Mouse (Mus musculus): Measurements from ENCODE around the gene 1700066M21Rik. TPM values are rescaled to one million over a fixed set of nuclear protein-coding genes. Genes with fewer than 3 reads are reported as not detected.

1700066M21Rik gene
- polyA plus RNA-seq, 1 experiment from 2014 or later = 18.2 TPM

DNA sequence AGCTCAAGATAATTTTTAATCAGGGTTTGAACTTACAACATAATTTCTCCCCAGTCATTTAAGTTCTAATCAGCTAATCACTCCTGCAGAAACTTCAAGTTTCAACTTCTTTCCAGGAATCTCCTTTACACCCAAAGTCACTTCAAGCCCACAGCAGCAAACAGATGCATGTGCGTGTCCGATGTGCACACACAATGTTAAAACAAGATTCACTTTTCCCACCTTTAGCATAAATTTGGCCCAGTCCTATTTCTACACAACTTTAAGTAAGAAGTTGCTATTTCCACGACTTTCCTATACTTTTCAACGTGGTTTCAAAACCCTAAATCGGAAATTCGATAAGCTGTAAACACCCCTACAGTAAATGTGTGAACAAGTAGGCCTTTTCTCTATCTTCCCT lies 614 bp upstream of the 1700066M21Rik start:
- no peaks in the 10 kb centered on the region for H3K36me3 ChIP-seq (replicated peaks; ENCODE audit: control insufficient read depth, insufficient read depth, low read depth, low read length)
- H3K4me1 ChIP-seq (ENCODE audit: control insufficient read depth, insufficient read depth, low read length) = no peaks in the 10 kb centered on the region
- ATAC-seq (replicated peaks; ENCODE audit: insufficient number of reproducible peaks, low FRiP score, low TSS enrichment, low read depth) = no peak
- no peak overlapping the region for H3K27ac ChIP-seq (replicated peaks; ENCODE audit: low read depth, low read length)
- WGBS = 72% methylated on average over 6 of the region's 6 CpGs
- H3K27me3 ChIP-seq (ENCODE audit: control insufficient read depth, insufficient read depth, low read length) = no peaks in the 10 kb centered on the region
- H3K9me3 ChIP-seq (replicated peaks; ENCODE audit: control insufficient read depth, low read length) = no peaks in the 10 kb centered on the region
- no peak for DNase-seq (ENCODE audit: low spot score)
- H3K4me2 ChIP-seq (ENCODE audit: low read depth, low read length) = peak overlapping the region; percentile 32
- H3K4me3 ChIP-seq (ENCODE audit: low read depth, low read length) = peak overlapping the region; percentile 79
- H3K9ac ChIP-seq (replicated peaks; ENCODE audit: low read length) = peak overlapping the region; percentile 13; the same call in 1 of the 2 replicates

DNA sequence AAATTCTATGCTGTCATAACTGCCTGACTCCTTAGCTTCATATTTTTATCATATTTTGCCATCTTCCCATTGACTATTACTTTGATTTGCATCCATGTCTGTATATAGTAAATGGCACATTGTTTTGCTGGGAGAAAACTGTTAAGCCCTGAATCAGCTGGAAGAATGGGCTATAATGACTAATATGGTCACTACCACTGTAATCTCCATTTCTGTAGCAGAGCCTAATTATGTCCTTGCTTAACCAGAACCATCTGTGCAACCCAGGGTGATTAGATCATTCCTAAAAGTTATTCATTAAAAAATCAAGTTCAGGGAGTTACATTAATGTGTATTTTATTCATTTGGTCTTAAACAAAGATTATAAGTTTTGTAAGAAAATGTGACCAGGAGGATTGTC lies 9.1 kb downstream of the 1700066M21Rik start:
- no peak overlapping the region for H3K9ac ChIP-seq (replicated peaks; ENCODE audit: low read length)
- no peak overlapping the region for H3K4me2 ChIP-seq (ENCODE audit: low read depth, low read length)
- no peak overlapping the region for H3K4me3 ChIP-seq (ENCODE audit: low read depth, low read length)
- DNase-seq (ENCODE audit: low spot score) (no peak), ATAC-seq (replicated peaks; ENCODE audit: insufficient number of reproducible peaks, low FRiP score, low TSS enrichment, low read depth) (no peak)
- H3K36me3 ChIP-seq (replicated peaks; ENCODE audit: control insufficient read depth, insufficient read depth, low read depth, low read length) = no peaks in the 10 kb centered on the region
- H3K27ac ChIP-seq (replicated peaks; ENCODE audit: low read depth, low read length) = no peak overlapping the region
- no peaks in the 10 kb centered on the region for H3K27me3 ChIP-seq (ENCODE audit: control insufficient read depth, insufficient read depth, low read length)
- no peaks in the 10 kb centered on the region for H3K4me1 ChIP-seq (ENCODE audit: control insufficient read depth, insufficient read depth, low read length)
- H3K9me3 ChIP-seq (replicated peaks; ENCODE audit: control insufficient read depth, low read length) = no peaks in the 10 kb centered on the region

- no peaks in the 10 kb centered on the region for H3K36me3 ChIP-seq (replicated peaks; ENCODE audit: control insufficient read depth, insufficient read depth, low read depth, low read length)
- 78% methylated on average over 2 of the region's 2 CpGs for WGBS
- ATAC-seq (replicated peaks; ENCODE audit: insufficient number of reproducible peaks, low FRiP score, low TSS enrichment, low read depth) = no peak
These were observed 10.5 kb downstream of the 1700066M21Rik start for GRCm38 (mm10) chr1:57387876-57388275.

GRCm38 (mm10) chr1:57388402-57389155 lies 11.2 kb downstream of the 1700066M21Rik start:
- no peak for ATAC-seq (replicated peaks; ENCODE audit: insufficient number of reproducible peaks, low FRiP score, low TSS enrichment, low read depth)
- WGBS = 92% methylated on average over 8 of the region's 8 CpGs

More at GRCm38 (mm10) chr1:57387876-57388275, 10.5 kb downstream of the 1700066M21Rik start:
- H3K4me2 ChIP-seq (ENCODE audit: low read depth, low read length) = no peak overlapping the region
- no peak for DNase-seq (ENCODE audit: low spot score)
- H3K9ac ChIP-seq (replicated peaks; ENCODE audit: low read length) = no peak overlapping the region
- no peak overlapping the region for H3K4me3 ChIP-seq (ENCODE audit: low read depth, low read length)
- H3K9me3 ChIP-seq (replicated peaks; ENCODE audit: control insufficient read depth, low read length) = no peaks in the 10 kb centered on the region
- no peaks in the 10 kb centered on the region for H3K4me1 ChIP-seq (ENCODE audit: control insufficient read depth, insufficient read depth, low read length)
- H3K27me3 ChIP-seq (ENCODE audit: control insufficient read depth, insufficient read depth, low read length) = no peaks in the 10 kb centered on the region
- no peak overlapping the region for H3K27ac ChIP-seq (replicated peaks; ENCODE audit: low read depth, low read length)

GRCm38 (mm10) chr1:57390993-57391790 lies 13.8 kb downstream of the 1700066M21Rik start:
- Histone ChIP-seq H3K9me3 (replicated peaks; ENCODE audit: control insufficient read depth, low read length) (no peaks in the 10 kb centered on the region), H3K4me3 (ENCODE audit: low read depth, low read length) (no peak overlapping the region), H3K36me3 (replicated peaks; ENCODE audit: control insufficient read depth, insufficient read depth, low read depth, low read length) (no peaks in the 10 kb centered on the region), H3K27ac (replicated peaks; ENCODE audit: low read depth, low read length) (no peak overlapping the region), H3K4me2 (ENCODE audit: low read depth, low read length) (no peak overlapping the region), H3K27me3 (ENCODE audit: control insufficient read depth, insufficient read depth, low read length) (no peaks in the 10 kb centered on the region), H3K9ac (replicated peaks; ENCODE audit: low read length) (no peak overlapping the region), H3K4me1 (ENCODE audit: control insufficient read depth, insufficient read depth, low read length) (no peaks in the 10 kb centered on the region)
- ATAC-seq (replicated peaks; ENCODE audit: insufficient number of reproducible peaks, low FRiP score, low TSS enrichment, low read depth) (no peak), DNase-seq (ENCODE audit: low spot score) (no peak)
- WGBS = 93% methylated on average over 4 of the region's 4 CpGs

More at GRCm38 (mm10) chr1:57388402-57389155, 11.2 kb downstream of the 1700066M21Rik start:
- Histone ChIP-seq H3K4me1 (ENCODE audit: control insufficient read depth, insufficient read depth, low read length) (no peaks in the 10 kb centered on the region), H3K27me3 (ENCODE audit: control insufficient read depth, insufficient read depth, low read length) (no peaks in the 10 kb centered on the region), H3K9me3 (replicated peaks; ENCODE audit: control insufficient read depth, low read length) (no peaks in the 10 kb centered on the region), H3K27ac (replicated peaks; ENCODE audit: low read depth, low read length) (no peak overlapping the region), H3K4me2 (ENCODE audit: low read depth, low read length) (no peak overlapping the region), H3K9ac (replicated peaks; ENCODE audit: low read length) (no peak overlapping the region), H3K36me3 (replicated peaks; ENCODE audit: control insufficient read depth, insufficient read depth, low read depth, low read length) (no peaks in the 10 kb centered on the region), H3K4me3 (ENCODE audit: low read depth, low read length) (no peak overlapping the region)
- DNase-seq (ENCODE audit: low spot score) = no peak

- Histone ChIP-seq H3K4me1 (ENCODE audit: control insufficient read depth, insufficient read depth, low read length) (no peaks in the 10 kb centered on the region), H3K27ac (replicated peaks; ENCODE audit: low read depth, low read length) (no peak overlapping the region), H3K27me3 (ENCODE audit: control insufficient read depth, insufficient read depth, low read length) (no peaks in the 10 kb centered on the region), H3K9me3 (replicated peaks; ENCODE audit: control insufficient read depth, low read length) (no peaks in the 10 kb centered on the region), H3K4me3 (ENCODE audit: low read depth, low read length) (no peak overlapping the region), H3K36me3 (replicated peaks; ENCODE audit: control insufficient read depth, insufficient read depth, low read depth, low read length) (no peaks in the 10 kb centered on the region), H3K9ac (replicated peaks; ENCODE audit: low read length) (no peak overlapping the region), H3K4me2 (ENCODE audit: low read depth, low read length) (no peak overlapping the region)
- DNase-seq (ENCODE audit: low spot score) = no peak
- WGBS = 80% methylated on average over 4 of the region's 4 CpGs
- no peak for ATAC-seq (replicated peaks; ENCODE audit: insufficient number of reproducible peaks, low FRiP score, low TSS enrichment, low read depth)
These were observed 15.0 kb downstream of the 1700066M21Rik start for GRCm38 (mm10) chr1:57392417-57392816.

- DNase-seq (ENCODE audit: low spot score) = peak; percentile 52
- Histone ChIP-seq H3K4me2 (ENCODE audit: low read depth, low read length) (no peak overlapping the region), H3K9me3 (replicated peaks; ENCODE audit: control insufficient read depth, low read length) (no peaks in the 10 kb centered on the region), H3K36me3 (replicated peaks; ENCODE audit: control insufficient read depth, insufficient read depth, low read depth, low read length) (no peaks in the 10 kb centered on the region), H3K27ac (replicated peaks; ENCODE audit: low read depth, low read length) (no peak overlapping the region), H3K4me1 (ENCODE audit: control insufficient read depth, insufficient read depth, low read length) (no peaks in the 10 kb centered on the region), H3K9ac (replicated peaks; ENCODE audit: low read length) (no peak overlapping the region), H3K27me3 (ENCODE audit: control insufficient read depth, insufficient read depth, low read length) (no peaks in the 10 kb centered on the region), H3K4me3 (ENCODE audit: low read depth, low read length) (no peak overlapping the region)
- ATAC-seq (replicated peaks; ENCODE audit: insufficient number of reproducible peaks, low FRiP score, low TSS enrichment, low read depth) = no peak
- WGBS = 63% methylated on average over 3 of the region's 3 CpGs
These were observed 16.6 kb downstream of the 1700066M21Rik start for GRCm38 (mm10) chr1:57394051-57394450.

DNA sequence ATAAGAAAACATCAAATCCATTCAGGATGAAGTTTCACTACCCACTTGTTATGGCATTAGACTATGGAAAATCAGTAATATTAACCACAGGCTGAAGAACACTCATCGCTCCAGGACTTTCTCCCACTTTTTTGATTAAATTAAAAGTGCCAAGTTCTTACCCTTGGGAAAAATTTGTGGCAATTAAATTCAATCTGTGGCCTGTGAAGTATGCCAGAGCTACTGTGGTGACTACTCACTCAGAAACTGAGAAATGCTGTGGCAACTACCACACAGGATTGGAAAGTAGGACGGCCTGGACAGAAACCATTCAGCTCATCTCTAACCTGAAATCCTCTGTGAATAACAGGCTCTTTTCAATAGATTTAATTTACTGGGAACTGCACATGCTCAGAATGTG lies 22.9 kb downstream of the 1700066M21Rik start:
- H3K27me3 ChIP-seq (ENCODE audit: control insufficient read depth, insufficient read depth, low read length) = no peaks in the 10 kb centered on the region
- H3K27ac ChIP-seq (replicated peaks; ENCODE audit: low read depth, low read length) = no peak overlapping the region
- no peak for DNase-seq (ENCODE audit: low spot score)
- no peak for ATAC-seq (replicated peaks; ENCODE audit: insufficient number of reproducible peaks, low FRiP score, low TSS enrichment, low read depth)
- no peak overlapping the region for H3K4me3 ChIP-seq (ENCODE audit: low read depth, low read length)
- H3K9me3 ChIP-seq (replicated peaks; ENCODE audit: control insufficient read depth, low read length) = no peaks in the 10 kb centered on the region
- WGBS = 92% methylated on average over 2 of the region's 2 CpGs
- no peaks in the 10 kb centered on the region for H3K4me1 ChIP-seq (ENCODE audit: control insufficient read depth, insufficient read depth, low read length)
- H3K9ac ChIP-seq (replicated peaks; ENCODE audit: low read length) = no peak overlapping the region
- no peaks in the 10 kb centered on the region; the same call in 1 of the 2 replicates for H3K36me3 ChIP-seq (replicated peaks; ENCODE audit: control insufficient read depth, insufficient read depth, low read depth, low read length)
- no peak overlapping the region for H3K4me2 ChIP-seq (ENCODE audit: low read depth, low read length)
